Mouse (Mus musculus) MN1 (cell line): ENCODE results near the gene Ror1.

Experiments used
- DNase-seq: peaks from one replicate; pipeline ENCODE4 v3.0.0-alpha.2; 2016; ENCODE audit warnings: low spot score

The Ror1 gene

DNA sequence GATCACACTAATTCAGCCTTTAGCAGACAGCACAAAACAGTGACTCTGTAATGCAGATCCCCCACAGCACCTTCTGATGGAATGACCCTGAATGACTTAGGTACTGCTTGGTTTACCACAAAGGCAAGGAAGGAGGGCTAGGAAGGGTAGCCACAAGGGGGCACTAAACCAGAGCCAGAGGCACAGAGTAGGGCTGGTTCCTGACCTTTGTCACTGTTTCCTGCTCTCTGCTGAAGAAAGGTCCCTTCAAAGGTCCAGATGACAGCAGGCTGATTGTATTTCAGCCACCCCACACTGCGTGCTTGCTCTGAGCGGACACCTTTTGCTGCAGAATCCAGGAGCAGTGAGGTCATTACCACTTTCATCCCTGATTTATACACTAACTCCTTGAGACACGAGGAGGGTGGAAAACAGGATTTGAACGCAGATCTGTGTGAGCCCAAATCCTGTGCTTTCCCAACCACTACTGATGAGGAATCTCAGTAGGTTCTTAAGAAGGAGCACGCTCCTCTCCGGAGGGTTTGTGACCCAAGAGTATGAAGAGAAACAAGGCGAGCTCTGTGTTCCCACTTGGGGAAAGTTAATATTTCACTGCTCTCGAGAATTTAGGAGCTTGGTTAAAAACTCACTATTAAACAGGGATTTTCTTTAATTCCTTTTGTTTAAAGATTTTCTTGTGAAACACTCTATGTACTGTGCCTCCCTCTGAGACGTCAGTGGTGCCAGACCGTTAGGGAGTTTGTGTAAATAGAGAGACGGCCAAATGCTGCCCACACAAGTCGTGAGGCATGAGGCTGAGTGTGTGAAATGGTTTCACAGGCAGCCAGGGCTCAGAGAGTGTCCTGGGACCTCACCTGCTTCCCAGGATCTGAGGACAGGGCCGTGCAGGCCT lies 119.0 kb downstream of the Ror1 start:
- DNase-seq = no peak

DNA sequence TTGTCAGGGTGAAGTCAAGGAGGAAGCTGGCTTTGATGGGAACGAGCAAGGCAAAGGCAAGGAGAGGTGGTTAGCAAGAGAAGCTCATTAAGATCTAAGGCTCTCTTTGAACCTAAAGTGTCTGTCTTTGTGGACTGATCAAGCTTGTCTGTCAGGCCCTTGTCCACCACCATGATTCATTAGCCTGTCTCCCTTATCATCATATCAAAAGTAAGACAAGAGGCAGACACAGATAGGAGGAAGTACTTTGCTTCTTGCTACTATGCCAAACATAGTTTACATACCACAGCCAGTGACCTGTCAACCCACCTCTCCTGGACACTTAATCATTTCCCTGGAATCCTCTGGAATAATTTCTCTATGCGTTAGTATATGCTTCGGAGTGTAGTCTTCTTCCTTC lies 121.0 kb downstream of the Ror1 start:
- DNase-seq = no peak

DNA sequence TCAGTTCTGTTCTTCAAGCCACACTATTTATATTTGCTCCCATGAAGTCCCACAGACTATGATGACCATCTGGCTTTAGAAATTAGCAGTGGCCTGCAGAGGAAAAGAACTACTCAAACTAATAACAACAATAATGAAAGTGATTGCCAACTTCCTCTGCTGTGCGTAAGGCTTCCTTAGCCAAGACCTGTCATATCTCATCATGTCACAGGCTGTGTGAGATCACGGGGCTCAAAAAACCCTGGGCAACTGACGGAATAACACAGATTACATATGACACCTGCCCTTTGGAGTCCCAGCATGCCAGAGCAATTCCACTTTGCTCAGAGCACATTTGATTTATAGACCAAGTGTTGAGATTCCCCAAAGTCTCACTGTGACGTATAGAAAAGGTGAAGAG lies 123.4 kb downstream of the Ror1 start:
- no peak for DNase-seq

DNA sequence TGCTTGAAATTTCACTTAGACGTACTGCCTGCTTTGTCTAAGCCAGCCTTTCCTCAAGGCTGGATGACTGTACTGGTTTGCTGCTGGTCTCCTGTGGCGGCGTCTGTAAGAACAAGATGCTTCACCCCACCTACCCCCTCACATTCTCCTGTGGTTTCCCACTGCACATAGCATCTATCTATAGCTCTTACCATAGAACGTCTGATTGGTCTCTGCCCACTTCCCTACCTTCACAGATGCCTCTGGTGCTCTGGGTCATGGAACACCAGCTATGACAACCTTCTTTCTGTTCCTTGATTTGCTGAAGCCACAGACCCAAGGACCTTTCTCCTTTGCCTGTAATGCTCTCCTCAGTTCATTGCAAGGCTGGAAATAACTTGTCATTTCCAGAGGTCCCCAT lies 124.0 kb downstream of the Ror1 start:
- no peak for DNase-seq

DNA sequence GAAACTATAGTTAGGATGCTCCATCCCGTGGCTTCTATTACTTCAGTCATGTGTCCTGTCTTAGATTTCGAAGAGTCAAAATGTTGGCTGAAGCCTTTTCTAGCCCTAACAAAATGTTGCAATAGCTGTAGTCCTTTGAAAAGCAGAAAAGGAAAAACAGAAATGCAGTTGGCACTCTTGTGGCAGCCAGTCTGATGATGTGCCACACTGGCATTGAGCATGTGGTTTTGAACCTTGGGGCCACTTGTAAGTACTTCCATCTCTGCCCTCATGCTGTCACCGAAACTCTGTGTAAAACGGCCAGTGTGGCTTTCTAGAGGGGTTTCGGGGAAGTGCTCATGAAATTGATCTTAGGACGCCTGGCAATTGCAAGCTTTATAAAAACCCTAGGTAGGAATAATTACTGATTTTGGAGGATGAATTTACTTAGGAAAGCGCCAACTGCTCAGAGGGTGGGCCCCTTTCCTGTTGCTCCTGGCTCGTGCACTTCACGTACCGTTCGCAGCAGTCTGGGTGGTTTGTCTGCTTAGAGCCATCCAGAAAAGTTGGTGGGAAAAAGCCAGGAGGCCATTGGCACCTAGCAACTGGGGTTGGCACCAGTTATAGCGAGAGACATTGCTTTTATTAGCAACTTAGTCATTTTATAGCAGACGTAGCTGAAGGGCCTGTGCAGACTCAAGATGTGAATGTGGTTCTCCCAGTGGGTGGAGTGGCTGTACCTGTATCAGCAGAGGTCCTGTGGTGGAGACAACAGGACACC lies 126.6 kb downstream of the Ror1 start:
- no peak for DNase-seq

DNA sequence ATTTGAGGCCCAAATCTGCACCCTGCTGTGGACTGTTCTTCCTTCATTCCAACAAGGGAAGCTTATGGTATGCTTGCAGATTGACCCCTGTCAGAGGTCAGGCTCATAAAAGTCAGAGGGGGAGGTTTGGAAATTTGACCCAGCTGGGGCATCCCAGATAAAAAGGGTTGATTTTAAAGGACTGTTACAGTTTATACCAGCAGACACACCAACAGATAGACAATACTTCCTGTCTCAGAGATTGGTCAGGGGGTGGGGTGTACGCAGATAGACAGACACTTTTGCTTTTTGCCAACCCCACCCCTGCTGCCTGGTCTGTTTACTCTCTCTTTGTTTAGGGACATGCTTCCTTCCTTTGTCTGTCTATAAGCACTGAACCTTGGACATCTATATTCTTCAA lies 127.9 kb downstream of the Ror1 start:
- DNase-seq = no peak

DNA sequence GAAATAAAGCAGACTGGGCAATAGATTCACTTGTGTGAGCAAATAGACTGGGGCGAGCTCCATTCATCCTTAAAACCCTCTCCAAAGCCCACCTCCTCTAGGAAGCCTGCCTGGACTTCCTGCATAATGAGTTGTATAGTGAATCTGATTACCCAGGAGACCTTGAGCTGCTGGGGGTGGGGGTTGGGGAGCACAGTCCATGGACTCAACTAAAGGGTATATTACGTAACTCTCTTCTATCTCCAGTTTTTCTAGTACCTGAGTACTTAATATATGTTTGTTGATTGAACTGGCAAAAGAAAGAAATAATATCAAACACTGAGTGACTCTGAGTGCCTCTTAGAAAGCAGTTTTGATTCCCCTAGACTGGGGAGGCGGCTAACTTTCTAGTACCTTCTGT lies 128.4 kb downstream of the Ror1 start:
- no peak for DNase-seq

DNA sequence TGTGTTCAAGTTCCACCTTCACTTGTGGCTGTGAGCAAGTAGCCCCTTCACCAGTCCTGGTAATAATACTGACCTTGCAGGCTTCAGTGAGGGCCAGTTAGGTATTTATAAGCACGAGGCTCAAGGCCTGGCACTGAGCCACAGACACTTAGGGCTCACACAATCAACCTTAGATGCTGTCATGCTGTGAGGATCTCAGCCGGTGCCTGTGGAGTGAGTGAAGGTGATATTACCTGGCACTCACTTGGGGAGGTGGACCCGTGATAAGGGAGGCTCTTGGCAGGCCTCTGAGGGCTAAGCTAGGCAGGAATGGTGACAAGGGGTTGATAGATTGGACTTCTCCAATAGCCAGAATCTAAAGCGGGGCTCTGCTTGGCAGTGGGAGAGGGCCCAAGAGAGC lies 131.0 kb downstream of the Ror1 start:
- no peak for DNase-seq

DNA sequence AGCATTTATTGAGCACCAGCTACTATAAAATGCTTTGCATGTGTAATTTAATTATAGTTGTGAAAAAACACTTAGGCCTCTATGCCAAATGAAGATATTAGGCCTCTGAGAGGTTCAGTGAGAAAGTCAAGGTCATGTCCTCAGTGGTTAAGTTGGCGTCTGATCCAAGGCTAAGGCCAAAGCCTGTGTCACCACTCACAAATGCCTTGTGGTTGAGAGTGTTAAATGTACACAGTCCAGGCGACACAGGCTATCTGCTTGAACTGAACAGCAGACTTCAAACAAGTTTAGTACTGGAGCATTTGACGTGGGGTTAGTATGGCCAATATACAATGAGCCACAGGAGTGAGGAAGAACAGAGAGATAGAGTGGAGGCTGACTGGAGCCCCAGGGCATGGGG lies 132.5 kb downstream of the Ror1 start:
- DNase-seq = no peak

DNA sequence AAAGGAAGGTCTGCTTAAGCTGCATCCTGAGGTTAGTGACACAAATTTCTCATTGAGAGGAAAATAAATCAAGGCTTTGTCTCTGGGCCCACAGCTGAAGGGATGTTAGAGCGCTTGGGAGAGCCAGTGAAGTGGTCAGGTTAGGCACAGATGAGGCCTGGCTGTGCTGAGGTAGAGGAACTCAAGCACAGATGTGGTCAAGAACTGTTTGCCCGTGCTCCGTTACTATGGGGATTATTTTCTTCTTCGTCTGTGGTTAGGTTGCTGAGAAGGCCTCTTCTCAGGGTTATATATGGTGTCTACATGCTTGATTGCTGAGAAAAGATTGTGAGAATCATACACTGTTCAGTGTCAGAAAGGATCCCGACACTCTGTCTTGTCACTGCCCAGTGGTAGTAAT lies 134.7 kb downstream of the Ror1 start:
- DNase-seq = no peak

DNA sequence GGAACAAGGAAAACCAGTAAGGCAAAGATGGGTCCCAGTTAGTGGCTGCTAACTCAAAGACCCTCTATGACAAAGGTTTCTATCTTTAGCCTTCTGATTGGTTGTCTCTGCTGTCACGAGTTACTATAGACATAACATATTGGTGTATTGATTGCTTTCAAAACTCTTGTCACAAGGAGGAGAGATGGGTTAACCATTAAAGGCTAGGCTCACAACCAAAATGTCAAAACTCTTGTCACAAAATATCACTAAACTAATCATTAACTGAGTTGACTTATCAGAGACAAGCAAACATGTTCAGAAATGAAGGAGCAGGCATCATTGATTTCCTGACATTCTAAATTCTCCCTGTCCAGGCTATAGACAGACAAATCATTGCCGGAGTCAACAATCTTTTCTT lies 135.4 kb downstream of the Ror1 start:
- no peak for DNase-seq

DNA sequence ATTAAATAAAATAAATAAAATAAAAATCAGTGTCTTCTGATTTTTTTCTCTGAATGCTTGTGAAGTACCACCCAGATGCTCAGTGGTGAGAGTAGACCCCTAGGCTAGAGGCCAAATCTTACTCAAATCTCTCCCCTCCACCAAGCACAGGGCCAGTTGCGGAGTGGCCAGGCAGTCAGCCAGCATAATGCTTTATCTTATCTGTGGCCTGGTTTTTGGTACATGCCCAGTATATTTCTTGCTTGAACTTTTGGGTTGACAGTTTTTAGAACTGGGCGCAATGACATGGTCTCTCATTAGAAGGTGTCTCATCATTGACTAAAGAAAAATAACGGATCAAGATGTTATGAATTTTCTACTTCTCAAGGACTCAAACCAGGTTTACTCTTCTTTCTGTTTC lies 136.3 kb downstream of the Ror1 start:
- DNase-seq = no peak

DNA sequence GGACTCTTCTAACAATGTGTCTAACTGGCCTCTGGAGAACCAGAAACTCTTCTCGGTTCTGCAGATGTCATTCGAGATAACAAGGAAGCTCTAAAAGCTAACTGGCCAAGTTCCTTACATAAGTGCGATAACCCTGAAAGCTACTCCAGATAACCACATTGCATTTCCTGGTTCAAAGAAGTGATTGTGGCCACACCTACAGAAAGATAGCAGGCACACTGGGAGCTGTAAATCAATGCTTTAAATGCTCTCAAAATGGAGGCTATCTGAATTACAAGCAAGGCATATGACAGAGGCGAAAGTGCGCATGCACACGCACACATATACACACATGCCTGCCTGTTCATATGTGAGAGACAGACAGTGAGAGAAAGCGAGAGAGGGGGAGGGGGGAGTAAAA lies 136.9 kb downstream of the Ror1 start:
- DNase-seq = no peak

DNA sequence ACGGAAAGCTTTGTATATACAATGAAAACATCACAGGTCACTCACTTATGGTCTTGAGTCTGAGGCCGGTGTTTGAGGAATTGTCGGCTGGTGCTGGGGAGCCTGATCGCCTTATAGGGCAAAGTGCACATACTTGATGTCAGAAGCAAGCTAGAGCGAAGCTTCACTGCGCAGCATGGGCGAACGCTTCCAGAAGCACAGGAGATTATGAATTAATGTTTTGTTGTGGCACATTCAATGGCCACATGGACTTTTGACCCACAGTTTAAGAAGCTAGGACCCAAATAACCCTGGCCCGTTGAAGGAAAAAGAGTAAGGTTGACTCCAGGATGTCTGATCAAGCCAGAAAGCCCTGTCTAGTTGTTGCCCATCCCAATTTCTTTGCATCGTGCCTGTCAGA lies 138.2 kb downstream of the Ror1 start:
- no peak for DNase-seq

DNA sequence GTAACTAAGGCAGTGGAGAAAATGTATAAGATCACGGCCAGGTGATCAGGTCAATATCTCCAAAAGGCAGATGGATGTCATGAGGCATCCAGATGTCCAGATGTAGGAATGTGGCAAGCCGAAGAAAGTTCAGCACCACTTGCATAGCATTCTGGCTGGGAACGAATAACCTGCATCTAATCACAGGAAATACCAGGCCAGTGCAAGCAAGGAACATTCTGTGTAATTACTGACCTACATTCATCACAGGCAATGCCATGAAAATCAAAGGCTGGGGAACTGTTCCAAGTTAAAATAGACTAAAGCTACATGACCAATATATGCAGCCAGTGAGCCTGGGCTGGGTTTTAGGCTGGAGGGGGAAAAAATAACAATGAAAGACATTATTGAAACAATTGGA lies 140.7 kb downstream of the Ror1 start:
- DNase-seq = no peak

DNA sequence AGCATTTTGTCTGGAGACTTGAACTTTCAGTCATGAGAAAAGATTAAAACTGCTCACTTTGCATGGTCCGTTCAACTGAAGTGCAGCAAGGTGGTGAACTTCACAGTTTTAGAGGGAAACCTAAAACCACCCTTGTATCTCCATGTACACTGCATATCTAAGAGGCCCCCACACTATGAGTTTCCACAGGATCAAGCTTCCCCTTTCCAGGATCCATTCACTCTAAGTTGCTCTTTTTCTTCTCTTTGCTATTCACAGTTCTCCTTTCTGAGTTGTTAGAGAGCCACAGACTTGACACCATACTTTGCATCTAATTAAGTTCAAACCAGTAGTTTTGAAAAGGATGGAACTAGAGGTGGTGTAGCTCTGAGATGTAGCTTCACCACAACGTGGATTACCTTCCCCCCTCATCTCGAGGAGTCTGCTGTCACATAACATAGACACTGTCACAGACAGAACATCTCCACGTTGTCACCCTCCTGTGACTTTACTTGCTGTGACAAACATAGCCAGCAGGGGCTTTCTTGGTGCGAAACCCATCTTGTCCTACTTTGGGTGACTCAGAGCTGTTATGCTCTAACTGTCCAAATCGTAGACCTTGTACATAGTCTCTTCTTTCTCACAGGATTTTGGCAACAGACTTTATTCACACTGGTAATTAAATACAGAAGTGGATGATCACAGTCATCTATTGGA lies 146.6 kb downstream of the Ror1 start:
- DNase-seq = no peak

DNA sequence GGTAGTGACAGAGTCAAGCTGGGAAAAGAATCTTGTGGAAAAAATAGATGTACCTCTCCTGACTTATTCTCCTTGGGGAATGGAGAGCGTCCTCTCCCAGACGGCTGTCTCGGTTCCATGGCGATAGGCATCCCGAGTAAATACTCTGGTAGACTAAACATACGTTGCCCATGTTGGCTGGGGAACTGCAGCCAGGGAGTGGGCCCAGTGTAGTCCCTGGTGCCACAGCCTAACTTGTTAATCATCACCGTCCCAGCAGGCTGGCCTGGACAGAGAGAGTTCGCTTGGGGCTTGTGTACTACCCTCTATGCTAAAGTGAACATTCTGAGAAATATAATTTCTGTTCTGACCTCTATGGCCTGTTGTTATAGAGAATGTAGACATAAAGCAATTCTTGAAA lies 148.7 kb downstream of the Ror1 start:
- DNase-seq = no peak

DNA sequence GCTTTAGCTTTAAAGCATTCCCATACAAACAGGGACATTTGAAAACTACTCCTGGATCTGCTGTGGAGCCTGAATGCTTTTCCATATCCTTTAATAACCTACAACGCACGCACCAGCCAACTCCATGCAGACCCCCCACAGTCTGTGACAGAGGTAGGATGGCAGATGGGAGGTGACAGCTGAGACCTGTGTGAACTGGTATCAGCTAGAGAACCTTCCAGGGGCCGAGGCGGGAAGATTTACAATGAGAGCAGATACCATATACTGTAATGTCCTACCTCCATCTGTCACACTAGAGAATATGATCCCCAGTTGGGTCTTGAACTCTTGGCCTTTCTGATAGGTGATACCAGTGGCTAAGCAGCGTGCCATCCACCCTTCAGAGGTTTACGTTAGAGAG lies 149.1 kb downstream of the Ror1 start:
- no peak for DNase-seq

DNA sequence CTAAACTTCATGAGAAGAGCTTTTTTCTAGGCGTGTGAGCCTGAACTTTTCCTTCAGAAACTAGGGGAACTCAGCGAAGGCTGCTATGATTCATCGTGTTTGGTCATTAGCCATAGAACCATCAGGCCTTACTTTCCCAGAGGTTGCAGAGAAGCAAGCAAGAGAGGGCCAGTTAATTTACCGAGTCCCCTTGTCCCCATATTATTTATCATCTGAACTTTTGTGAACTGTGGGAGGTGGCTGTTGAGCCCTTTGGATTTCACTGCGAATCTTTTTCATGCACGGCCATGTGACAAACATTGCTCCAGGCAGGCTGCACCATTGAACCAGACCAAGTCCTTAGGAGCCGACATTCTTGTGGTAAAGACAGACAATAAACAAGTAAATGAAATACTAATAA lies 152.2 kb downstream of the Ror1 start:
- no peak for DNase-seq

DNA sequence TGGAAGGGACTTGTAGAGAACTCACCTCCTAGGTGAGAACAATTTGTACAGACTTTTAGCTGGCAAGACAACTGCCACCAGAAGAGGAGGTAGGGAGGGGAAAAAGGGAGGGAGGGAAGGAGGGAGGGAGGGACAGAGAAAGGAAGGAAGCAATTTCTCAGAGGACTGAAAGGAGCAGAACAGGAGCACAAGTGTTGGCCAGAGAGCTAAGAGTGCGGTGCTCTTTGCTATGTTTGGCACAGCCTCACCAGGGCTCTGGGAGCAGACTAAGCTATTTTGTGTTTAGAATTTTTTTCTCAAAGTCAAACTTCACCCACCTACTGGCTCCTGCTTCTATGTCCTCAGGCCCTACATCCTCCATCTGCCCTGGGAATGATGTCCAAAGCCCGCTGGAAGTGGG lies 152.7 kb downstream of the Ror1 start:
- no peak for DNase-seq

DNA sequence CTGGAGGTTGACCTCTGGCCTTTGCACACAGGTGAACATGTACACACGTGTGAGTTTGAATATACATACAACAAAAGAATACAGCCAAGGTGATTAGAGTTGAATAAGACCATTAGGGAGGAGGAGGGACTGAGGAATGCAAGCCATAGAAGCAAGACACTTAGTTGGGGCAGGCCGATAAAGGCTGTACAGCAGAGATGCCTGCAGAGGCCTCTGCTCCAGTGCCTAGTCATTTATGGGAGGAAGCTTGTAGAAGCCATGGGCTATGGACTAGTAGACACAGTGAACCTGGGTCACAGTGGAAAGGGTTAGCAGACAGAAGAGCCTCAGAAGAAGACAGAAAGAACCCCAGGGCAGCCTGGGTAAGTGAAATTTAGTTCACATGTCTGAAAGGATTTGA lies 155.7 kb downstream of the Ror1 start:
- DNase-seq = no peak

DNA sequence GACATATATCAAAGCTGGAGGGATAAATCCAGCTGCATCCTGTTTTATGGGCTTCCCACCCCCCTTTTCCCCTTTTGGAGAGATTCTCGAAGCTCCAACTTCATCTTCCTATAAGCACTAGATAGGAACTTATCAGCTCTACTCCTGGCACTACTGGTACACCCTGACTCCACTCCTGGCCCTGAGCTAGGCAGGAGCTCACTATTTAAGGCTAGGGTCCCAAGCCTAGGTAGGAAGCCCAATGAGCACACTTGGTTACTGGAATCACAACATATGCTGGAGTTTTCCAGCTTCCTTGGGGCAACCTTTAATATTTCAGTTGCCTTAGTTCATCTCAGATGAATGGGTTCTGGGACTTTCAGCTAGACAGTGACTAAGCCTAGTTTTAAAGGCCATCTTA lies 156.5 kb downstream of the Ror1 start:
- no peak for DNase-seq

DNA sequence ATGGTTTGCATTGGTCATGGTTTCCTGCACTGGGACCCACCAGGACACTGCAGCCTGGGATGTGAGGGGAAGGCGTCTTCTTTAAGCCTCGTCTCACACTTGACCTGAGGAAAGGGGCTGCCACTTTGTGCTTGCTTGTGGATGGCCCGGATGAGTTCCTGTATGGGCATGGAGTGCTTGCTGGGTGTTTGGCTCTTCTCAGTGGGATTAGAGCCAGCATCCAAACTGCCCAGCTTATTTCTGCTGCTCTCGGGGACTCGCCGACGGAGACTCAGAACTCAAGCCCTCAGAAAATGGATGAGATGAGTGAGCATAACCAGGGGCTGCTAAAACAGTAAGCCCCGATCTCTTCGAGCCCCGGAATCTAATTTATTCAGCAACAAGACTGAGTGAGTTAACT lies 157.1 kb downstream of the Ror1 start:
- DNase-seq = no peak
